Mouse (Mus musculus): ENCODE measurements around the gene Gm28308.

The Gm28308 gene

DNA sequence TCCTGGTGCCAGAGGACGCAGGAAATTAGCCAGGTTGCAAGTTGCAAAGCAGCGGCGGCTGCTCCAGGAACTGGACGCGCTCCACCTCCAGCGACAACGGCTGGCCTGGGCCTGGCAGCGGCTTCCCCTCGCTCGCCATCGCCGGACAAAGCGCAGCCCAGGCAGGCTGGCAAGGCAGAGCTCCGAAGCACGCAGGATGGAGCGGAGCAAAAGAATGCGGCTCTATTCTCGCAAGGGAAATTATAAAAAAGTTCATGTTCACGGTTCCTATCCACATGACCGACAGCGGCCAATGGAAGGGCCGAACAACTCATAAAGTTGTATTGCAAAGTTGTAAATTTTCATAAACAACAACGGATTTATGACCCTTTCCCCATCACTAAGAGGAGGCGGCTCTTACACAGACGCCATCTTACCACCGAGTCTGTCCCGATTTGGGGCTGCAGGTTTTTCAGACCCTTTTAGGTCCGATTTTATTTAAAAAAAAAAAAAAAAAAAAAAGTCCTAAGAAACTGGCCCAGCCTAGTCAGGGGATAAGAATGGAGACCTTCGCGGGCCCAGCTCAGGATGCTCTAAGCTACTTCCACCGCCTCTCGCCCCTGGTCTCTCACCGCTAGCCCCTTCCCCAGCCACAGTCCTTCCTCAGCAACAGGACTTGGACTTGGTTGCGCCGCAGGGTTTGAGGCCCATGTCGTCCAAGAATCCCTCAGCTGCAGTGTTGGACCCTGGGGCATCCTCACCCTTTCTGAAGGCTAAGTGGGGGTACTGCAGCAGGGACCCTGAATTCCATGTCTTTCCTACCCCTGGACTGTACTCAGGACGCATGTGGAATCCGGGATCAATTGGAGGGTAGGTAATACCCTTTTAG lies at the start of gene Gm28308, which contains the start of gene Hoxa3:
TSS of gene Gm28308 (minus strand) at position 221 of the 868 bp plus-strand sequence.
TSS of gene Hoxa3 (minus strand) at position 218 of the 868 bp plus-strand sequence.
- DNase-seq (ENCODE audit: extremely low read depth, low read depth) = no peak

DNA sequence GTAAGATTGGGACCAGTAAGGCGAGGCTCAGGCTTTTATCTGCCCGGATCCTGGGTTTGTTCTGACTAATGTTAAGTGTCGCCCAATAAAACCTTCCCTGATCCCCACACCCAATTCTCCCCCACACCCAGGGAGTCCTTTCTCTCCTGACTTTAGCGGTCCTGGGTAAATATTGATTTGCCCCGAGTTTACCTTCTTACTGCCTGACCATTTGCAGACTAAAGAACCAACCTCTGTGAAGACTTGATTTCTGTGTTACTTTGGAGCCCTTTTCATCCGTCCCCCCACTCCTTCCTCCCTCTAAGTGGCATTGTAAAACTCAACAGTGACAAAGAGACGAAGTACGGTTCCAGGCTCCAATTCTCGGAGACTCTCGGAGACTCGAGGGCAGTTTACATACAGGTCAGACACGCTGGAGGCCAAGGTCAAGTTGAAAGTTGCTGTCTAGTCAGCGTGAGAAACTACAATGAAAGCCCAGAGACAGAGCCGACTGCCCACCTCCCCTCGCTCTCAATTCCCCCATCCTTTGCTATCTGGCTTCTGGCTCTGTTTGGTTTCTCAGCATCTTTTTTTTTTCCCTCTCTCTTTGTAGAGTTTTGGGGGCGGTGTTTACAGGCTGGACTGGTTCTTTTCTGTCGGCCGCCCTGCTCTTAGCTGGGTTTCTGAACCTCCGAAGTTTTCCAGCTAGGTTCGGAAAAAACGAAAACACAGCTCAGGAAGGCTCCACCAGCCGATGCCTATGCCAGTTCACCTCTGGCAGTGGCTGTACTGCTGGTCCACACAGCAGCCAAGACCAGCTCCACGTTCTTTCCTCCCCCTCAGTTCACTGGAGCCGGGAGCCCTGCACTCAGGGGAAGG lies 49.6 kb upstream of the Gm28308 start:
- no peak for DNase-seq (ENCODE audit: extremely low read depth, low read depth)

DNA sequence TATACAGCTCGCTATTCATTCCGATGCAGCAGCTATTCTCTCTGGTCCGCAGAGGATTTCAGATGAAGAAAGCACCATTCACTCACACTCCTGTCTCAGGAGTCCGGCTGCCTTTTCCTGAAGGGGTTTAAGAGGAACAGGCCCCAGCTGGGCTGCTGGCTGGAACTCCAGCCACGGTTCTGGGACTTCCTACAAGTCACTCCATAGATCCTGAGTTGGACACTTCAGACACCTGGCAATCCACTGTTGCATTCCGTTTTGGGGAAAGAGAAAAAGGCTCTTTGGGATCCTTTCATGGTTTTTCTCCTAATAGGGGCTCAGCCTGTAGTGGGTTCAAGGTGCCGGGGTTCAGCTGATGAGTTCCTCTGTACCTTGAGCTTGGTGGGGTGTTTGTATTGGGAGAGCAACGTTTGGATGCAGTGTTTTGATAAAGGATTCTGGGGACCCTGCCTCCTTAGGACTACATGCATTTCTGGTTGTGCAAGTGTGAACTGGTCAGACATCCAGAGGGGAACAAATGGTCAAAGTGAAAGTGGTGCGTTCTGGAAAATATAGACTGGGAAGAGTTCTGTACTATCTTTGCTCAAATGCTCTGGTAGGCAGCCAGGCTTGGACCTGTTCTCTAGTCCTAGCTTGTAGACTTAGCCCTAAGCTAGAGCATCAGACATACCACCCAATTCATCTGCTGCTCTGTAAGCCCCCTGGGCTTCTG lies 48.8 kb upstream of the Gm28308 start:
- no peak for DNase-seq (ENCODE audit: extremely low read depth, low read depth)

DNA sequence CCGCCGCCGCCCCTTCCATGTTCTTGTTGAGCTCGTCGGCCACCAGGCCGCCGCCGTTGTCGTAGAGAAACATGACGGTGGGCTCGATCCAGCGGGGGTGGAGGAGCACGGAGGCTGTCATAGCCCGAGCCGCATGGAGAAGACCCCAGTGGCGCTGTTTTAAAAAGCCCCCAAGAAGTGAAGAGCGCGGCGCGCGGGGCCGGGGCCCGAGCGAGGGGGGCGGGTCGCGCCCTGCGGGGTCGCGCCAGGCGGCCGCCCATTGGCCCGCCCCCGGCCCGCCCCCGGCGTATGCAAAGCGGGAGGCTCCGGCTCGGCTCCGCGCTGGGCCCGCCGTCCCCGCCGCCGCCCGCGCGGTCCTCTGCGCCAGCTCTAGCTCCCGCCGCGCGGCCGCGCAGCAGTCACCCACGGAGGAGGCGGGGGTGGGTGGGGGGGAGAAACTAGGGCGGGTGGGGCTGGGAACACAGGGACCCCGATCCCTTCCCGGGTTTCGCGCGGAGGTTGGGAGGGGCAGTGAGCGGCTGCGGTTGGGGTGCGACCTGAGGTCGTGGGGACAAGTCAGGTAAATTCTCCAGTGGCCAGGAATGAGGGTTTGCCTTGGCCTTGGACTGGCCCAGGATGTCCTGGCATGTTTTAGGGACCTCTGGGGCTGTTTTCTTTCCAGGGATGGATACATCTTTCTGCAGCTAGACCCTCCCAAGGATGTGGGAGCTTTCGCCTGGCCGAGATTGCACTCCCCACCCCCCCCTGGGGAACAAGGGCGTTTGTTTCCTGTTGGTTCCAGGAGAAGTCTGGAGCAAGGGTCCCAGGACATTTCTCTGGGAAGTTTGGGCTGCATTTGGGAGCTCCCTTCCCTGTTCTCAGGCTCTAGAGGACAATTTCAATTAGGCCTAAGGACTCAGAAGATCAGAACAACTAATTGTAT lies 47.8 kb upstream of the Gm28308 start, which contains the start of gene Hoxa13:
TSS of gene Hoxa13 (minus strand) at position 227 of the 922 bp plus-strand sequence.
- no peak for DNase-seq (ENCODE audit: extremely low read depth, low read depth)

DNA sequence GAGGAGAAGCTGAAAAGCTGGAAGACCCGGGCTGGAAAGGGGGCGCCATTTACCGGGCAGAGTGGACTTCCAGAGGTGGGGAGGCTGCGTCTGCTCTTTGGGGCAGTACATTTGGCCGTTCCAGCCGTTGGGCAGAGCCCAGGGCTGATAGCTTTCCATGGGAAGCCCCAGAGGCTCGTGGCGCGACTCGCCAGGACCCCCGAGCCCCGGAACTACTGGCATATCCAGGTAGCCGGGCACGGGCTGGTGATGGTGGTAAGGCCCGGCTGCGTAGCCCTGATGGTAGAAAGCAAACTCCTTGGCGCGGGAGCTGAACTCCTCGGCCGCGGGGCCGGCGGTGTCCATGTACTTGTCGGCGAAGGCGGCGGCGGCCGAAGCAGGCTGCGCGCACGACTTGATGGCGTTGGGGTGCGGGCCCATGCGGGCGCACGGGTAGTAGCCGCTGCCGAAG lies 46.7 kb upstream of the Gm28308 start:
- no peak for DNase-seq (ENCODE audit: extremely low read depth, low read depth)

DNA sequence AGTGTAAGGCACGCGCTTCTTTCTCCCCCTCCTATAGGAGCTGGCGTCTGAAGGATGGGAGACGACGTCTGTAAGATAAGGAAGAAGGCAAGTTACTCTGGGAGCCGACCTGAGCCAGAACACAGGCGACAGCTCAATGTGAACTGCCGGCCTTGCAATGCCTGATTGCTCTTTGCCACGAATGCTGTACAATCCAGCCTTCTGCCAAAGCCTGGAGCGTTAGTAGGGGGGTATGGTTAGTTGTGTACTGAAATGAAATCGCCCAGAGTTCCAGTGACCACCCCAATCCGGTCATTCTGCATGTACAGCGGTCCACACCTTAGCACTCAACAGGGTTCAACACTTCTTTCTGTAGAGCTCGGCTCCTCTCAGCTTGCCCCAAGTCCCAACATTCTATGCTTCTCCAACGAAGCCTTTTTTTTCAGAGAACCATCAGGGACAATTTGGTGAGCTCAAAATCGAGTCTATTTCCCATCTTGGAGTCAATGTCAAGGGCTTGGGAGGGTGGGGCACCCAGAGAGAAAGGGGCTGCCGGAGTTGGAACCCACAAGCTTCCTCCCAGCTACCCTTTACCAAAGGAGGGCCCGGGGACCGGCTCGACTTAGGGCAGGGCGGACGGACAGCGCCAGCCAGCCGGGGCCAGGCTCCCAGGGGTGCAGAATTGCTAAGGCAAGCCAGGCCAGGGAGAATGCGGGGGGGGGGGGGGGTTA lies 46.1 kb upstream of the Gm28308 start:
- no peak for DNase-seq (ENCODE audit: extremely low read depth, low read depth)

DNA sequence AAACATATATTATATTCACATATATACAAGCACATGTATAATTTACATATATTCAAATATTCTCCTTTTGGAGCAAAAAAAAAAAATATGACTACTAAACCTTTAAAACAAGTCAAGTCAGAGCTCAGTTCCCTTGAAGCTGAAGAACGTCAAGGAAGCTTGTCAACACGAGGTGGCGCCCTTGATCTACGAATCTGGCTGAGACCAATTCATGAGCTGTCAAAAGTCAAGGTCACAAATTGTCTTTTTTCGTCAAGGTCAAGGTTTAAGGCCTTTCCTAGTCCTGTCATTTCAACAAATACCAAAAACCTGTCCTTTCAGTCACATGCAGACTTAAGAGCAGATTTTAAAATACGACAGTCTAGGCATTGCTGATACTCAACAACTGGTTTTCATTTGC lies 43.8 kb upstream of the Gm28308 start:
- peak; percentile 23 for DNase-seq (ENCODE audit: extremely low read depth, low read depth)

DNA sequence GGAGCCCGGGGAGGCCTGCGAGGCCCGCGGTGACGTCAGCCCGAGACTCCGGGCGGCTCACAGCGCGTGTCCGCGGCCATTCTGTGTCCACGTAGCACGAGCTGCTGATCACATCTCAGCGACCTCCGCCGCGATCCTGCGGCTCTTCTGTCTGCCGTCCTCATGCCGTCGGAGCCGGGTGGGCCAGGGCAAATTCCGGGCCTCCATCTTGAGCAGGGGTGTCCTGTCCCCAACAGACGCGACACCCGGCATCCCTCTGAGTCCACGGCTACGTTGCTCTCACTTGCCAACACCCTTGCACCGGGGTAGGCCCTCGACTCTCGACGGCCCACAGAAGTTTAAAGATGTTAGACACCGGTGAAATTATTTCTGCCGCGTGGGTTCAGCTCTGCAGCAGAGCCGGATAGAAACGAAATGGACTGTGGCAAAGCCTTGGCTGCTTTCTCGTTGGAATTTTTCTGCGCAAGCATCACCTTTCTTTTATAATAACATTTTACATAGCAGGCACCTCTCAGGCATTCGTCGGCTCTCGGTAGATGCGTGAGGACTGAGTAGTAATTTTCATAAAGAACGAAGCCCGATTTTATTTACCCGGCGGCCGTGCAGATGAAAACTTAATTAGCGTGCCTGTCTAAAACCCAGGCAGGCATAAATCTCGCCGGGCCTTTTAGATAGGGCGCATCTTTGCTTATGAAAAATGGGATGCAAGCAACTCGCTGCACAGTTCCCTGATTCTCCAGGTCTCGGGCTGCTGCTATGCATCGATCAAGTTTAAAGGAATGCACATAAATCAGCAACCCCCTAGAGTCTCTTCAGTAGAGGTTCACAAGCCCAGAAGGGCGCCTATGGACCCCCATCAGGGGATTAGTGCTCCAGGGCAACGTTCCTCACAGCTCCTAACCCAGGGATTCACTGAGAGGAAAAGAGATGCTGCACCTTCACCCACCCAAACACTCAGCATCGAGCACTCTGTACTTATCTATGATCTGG lies 40.7 kb upstream of the Gm28308 start:
- no peak for DNase-seq (ENCODE audit: extremely low read depth, low read depth)

DNA sequence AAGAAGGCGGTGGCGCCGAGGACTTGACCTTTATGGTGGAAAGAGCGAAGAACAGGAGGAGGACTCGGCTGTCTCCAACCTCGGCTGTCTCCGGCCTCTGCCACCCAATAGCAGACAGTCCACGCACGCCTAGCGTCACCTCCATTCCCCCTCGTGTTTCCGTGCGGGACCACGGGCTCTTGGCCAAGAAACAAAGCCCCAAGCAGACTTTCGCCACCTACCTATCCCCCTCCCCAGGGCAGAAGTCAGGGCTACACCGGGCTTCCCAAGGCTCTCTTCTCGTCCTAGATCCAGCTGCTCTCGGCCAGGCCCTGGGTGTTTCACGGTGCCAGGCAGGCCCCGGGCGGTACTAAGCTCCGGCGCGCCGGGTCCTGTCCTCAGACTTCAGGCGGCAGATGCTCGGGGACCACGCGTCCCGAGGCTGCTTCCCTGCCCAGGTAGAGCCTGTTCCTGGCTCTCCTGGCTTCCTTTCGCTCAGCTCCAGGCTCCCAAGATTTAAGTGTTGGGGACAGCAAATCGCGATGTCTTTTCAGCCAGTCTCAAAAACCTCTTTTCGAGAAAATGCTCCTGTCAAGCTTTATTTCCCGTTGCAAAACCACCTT lies 39.7 kb upstream of the Gm28308 start:
- no peak for DNase-seq (ENCODE audit: extremely low read depth, low read depth)

DNA sequence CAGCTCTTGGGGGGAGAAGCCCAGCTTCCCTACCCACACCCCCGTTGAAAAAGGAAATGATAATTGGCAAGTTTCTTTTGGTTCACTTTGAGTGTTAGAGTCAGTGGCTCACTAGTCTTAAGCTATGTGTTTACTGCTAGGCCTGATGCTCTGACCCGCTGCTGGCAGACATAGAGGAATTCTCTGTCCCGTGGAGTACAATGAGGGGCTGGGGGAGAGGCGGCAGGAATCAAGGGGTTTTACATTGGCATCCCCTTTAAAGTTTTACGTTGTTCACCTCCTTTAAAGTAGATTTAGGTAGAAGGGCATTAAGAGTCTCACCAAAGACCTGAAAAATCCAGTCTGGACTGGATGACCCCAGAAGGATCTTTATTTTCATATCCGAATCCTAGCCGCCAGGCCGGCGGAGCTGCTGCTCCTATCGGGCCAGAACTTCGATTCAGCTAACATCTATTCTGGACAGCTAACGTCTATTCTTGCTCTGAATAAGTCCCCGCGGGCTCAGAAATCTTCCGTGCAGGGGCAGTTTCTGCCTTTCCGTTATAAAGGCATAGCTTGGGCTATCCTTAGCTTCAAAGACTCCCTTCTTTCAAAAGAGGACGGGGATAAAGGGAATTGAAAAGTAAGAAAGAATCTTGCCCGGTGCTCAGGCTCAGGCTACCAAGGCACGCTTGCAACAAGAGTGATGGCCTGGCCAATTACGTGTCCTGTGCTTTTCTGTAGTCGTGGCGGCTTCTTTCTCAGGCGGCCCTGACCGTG lies 39.1 kb upstream of the Gm28308 start:
- no peak for DNase-seq (ENCODE audit: extremely low read depth, low read depth)

DNA sequence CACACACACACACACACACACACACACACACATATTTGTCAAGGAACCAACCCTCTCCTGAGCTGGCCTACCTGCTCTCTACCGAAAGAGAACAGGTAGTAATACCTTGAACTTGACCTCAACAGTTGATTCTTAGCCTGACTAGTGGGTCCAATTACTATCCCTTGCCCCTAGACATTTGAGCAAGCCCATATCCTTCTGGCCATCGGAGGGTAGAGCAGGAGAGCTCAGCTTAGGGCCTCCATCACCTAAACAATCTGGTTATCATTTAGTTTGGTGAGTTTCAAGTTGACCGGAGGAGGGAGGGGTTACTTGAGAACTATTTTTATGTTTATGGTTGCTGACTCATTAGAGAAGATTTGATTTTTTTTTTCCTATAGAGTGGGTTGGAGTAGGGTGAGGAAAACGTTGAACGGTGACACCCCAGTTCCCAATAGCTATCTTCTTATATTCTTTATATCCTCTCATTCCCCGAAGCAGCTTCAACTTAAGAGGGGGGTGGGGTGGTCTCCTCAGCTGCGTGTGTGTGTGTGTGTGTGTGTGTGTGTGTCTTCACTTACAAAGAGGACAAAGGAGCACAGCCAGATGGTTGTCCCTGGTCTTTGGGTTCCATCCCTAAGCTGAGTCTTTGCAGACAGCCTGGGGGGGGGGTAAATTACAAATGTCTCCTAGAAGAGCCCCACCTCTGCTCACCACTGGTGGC lies 38.2 kb upstream of the Gm28308 start:
- no peak for DNase-seq (ENCODE audit: extremely low read depth, low read depth)

DNA sequence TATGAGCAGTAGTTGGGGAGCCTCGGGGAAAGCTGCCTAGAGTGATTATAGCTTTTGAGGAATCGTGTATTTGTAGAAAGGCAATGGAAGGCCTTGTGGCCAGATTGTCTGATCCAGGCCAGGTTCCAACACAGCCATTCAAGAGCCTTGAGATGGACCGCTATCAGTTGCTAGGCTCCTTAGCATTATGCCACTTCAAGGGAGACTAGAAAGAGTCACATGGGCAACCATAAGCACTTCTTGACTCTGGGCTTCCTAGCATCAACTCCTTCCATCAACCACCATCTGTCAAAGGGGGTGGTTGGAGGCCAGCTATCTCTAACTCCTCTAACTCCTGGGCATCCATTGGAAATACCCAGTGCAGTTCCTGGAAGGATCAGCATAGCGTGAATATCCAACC lies 36.7 kb upstream of the Gm28308 start:
- no peak for DNase-seq (ENCODE audit: extremely low read depth, low read depth)

DNA sequence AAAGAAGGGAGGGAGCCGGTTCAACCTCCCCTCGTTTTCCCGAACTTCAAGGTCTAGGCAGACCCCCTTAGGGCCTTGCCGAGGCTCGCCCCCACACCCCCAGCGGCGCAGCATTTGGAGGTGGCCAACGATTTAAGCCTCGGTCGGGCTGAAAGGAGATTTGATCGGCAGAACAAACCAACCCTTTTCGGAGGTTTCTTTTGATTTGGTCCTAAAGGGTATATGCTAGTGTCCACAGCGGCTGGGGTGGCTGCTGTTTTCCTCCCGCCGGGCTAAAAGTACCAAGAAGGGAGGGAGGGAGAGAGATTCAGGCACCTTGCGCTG lies 36.2 kb upstream of the Gm28308 start:
- no peak for DNase-seq (ENCODE audit: extremely low read depth, low read depth)

DNA sequence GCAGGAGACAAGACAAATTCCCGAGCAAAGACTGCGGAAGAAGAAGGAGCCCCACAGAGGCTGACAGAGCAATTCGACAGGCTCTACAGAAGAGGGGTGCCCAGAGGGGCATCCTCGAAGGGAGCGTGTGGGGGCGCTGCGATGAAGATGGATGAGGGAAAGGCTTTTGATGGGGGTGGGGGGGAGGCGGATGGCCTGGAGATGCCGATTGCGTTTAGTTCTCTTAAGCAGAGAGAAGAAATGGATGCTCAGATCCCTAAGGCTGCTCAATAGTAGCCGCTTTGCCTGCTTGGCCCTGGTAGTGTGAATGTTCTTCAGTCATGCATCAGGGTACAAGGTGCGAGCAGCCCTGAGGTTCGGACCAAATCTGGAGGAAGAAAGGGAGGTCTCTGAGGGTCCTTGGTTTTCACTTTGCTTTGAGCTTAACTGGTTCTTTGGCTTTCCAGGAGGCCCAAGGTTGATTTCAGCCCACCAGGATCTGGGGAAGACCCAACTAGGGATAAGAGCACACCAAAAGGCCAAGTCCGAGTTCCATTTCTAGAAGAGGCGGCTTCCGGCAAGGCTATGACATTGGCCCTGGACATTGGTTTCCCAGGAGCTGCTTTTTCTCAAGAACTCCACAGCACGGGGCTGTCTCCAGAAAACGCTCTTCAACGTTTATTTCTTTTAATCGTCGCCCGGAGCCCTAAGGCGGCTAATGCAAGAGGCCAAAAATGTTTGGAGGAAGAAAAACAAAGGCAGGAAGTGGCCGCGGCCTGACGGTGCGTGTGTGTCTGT lies 35.7 kb upstream of the Gm28308 start:
- DNase-seq (ENCODE audit: extremely low read depth, low read depth) = no peak

DNA sequence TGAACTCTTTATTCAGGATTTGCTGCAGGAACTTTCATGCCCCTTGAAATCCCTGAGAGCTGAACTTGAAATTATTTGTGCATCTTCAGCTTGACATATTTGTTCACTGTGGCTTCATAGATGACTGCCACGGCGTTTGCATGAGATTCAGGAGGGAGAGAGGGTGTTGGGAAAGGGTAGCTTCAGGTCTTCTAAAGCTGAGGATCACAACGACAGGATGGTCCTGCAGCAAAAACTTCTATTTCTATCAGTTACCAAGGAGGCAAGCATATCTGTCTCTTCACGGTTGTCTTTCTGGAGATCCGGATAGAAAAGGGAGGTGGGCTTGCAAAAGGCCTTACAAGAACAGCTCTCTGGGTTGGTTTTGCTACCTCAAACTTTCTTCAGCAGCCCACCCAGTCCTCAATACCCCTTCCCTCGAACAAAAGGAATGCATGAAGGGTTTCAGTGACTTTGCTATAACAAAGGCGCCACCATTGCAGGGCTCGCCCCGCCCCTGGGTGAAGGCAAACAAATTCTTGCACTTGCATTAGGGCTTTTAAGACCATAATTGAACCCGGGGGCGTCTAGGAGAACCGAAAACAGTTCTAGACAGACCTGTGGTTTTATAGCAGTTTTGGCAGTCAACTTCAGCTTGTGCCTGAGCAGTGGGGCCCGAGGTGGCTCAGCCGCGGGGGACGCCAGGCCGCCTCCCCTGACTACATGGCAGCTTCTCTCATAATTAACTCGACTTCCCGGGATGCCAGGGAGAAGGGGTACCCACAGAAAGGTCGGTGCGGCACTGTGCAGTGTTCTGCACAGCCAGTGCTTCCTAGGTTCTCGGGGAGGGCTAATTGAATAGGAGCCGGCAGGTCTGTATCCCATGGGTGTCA lies 34.9 kb upstream of the Gm28308 start:
- no peak for DNase-seq (ENCODE audit: extremely low read depth, low read depth)
